In the genomic region with DNA sequence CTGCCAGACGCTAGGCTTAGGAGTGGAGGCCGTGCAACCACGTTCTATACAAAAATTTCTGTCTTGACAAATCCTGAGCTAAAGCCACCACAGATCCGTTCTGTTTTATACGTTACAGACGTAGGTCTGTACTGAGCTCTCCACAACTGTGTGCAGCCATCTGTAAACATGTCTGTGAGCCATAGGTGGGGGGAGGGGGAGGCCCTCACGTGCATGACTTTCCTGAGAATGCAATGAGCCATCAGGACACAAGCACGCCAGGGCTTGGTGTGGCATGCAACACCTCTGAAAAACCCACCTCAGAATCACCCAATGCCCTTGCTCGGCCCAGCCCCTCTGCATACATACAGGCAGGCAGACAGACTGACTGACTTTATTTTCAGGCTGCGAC, we compare ENCODE assay signal across 14 mouse cellular contexts.
DNase-seq lines count a peak whose midpoint lies in the region.
"Had no signal": no experiment of that assay in that cellular context is flagged by ENCODE, and none has a peak within 500 bp of the region (broad histone marks: within the 10 kb centered on the region; RNA-seq: fewer than 3 reads in every experiment).

No protein-coding gene starts in this region.

- peak; percentile 66 for DNase-seq in heart, adult 11 months
- no peak for DNase-seq in heart, adult 9 months (ENCODE audit: low spot score in 2 of 2)
- DNase-seq in kidney, postnatal 10 days, result peak; percentile 21
- DNase-seq in kidney, adult 8-10 months, result no peak
- DNase-seq in thymus, postnatal 14 days, result peak; percentile 29
- DNase-seq in thymus, postnatal 4 days, result no peak
- DNase-seq in urinary bladder, postnatal 4 days (ENCODE audit: low spot score in 2 of 2), result no peak
- DNase-seq: adrenal gland, adult 2 months; cerebellum, adult 11 months; gastrocnemius, adult 2 months; heart, postnatal 4 days; liver, embryonic 13.5 days; lung, adult 2 months; lung, postnatal 14 days had no signal

Comparison
In these comparisons a context has a peak if more than half of its experiments do, and no peak if none do; other contexts are left out.
1. DNase-seq: peak in heart, adult 11 months (single experiment), kidney, postnatal 10 days (single experiment) and thymus, postnatal 14 days (single experiment); none in heart, adult 9 months (0 of 2), kidney, adult 8-10 months (0 of 2), thymus, postnatal 4 days (single experiment) and urinary bladder, postnatal 4 days (0 of 2).